Mouse (Mus musculus) hindbrain, embryonic 15.5 days (tissue): ENCODE measurements at regions not wholly inside any gene's neighbourhood (a gene's known extent, or its start where the extent isn't known, plus 50 kb on each side); places are given as distances from the start of the nearest gene placed in this dataset.

Experiments
- ATAC-seq: fragments of 200-750 bp; cut with Nextera tagmentation; 2 replicates; pipeline ENCODE4 v1.8.0; 2017; ENCODE audit warnings: low read depth, moderate number of reproducible peaks, moderate TSS enrichment; ENCODE audit not compliant: low FRiP score
- H3K27ac ChIP-seq: fragments of 300-500 bp; sonication (generic); replicated peaks from 2 replicates; pipeline ENCODE4 v1.5.1; 2015; ENCODE audit warnings: mild to moderate bottlenecking, inconsistent platforms
- H3K27me3 ChIP-seq: fragments of 300-500 bp; sonication (generic); 2 replicates; pipeline ENCODE4 v1.6.1; 2015; ENCODE audit warnings: control low read depth, inconsistent platforms
- H3K36me3 ChIP-seq: fragments of 300-500 bp; sonication (generic); 2 replicates; pipeline ENCODE4 v1.6.1; 2015; ENCODE audit warnings: control low read depth, inconsistent platforms
- H3K4me1 ChIP-seq: fragments of 300-500 bp; sonication (generic); replicated peaks from 2 replicates; pipeline ENCODE4 v1.6.1; 2015; ENCODE audit warnings: control low read depth, inconsistent platforms
- H3K4me2 ChIP-seq: fragments of 300-500 bp; sonication (generic); 2 replicates; pipeline ENCODE4 v1.6.1; 2015; ENCODE audit warnings: moderate library complexity, mild to moderate bottlenecking, inconsistent platforms
- H3K4me3 ChIP-seq: fragments of 300-500 bp; sonication (generic); 2 replicates; pipeline ENCODE4 v1.5.1; 2015; ENCODE audit warnings: mild to moderate bottlenecking, inconsistent platforms
- H3K9ac ChIP-seq: fragments of 300-500 bp; sonication (generic); 2 replicates; pipeline ENCODE4 v1.6.1; 2015; ENCODE audit warnings: inconsistent platforms
- H3K9me3 ChIP-seq: fragments of 300-500 bp; sonication (generic); 2 replicates; pipeline ENCODE4 v1.6.1; 2016; ENCODE audit warnings: control low read depth, inconsistent platforms
- WGBS: fragments of 180-500 bp; shearing (Covaris S2); methylation state at CpG from one replicate; pipeline ENCODE4 v1.1.7; 2015; 5-methylcytosine and 5-hydroxymethylcytosine counted together

GRCm38 (mm10) chr10:17552277-17552676 is 170.7 kb upstream of the Cited2 start:
- H3K9me3 ChIP-seq, result no peaks in the 10 kb centered on the region
- H3K27ac ChIP-seq, result no peak overlapping the region
- no peak for ATAC-seq

GRCm38 (mm10) chr10:17556391-17556790 is 166.6 kb upstream of the Cited2 start:
- no peak overlapping the region for H3K4me3 ChIP-seq
- ATAC-seq, result no peak
- no peaks in the 10 kb centered on the region for H3K9me3 ChIP-seq
- no peak overlapping the region for H3K4me2 ChIP-seq
- 72% methylated on average over 4 of the region's 4 CpGs for WGBS
- no peak overlapping the region for H3K9ac ChIP-seq
- no peaks in the 10 kb centered on the region for H3K36me3 ChIP-seq
- H3K27ac ChIP-seq, result no peak overlapping the region
- H3K4me1 ChIP-seq, result no peaks in the 10 kb centered on the region
- H3K27me3 ChIP-seq, result no peaks in the 10 kb centered on the region

More at GRCm38 (mm10) chr10:17552277-17552676, 170.7 kb upstream of the Cited2 start:
- no peak overlapping the region for H3K4me2 ChIP-seq
- H3K27me3 ChIP-seq, result no peaks in the 10 kb centered on the region
- H3K4me3 ChIP-seq, result no peak overlapping the region
- no peaks in the 10 kb centered on the region for H3K36me3 ChIP-seq
- H3K4me1 ChIP-seq, result no peaks in the 10 kb centered on the region
- no peak overlapping the region for H3K9ac ChIP-seq

DNA sequence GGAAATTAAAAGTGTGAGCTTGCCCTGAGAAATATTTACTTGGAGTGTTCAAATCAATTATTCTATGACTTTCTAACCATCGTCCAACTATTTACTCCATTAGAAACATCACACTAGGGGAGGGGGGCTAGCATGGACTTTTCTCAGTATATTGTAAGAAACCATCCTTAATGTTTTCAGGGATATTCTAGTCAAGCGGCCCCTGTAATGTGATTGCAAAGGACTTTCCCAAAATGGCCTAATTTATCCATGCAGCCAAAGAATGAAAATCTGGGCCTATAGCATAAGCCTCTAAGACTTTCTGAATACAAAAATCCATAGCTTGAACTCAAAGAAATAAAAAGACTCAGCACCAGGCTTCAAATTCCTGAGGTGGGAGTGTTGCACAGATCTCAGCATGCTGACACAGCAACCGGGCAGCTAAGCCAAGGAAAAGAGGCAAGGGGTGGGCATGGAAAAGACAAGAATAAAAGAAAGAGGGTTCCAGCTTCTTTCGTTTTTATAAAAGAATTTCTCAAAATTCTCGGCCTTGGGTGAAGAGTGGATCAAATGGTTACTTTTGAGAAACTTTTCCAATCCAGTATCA is 163.6 kb upstream of the Cited2 start:
- no peak overlapping the region for H3K9ac ChIP-seq

DNA sequence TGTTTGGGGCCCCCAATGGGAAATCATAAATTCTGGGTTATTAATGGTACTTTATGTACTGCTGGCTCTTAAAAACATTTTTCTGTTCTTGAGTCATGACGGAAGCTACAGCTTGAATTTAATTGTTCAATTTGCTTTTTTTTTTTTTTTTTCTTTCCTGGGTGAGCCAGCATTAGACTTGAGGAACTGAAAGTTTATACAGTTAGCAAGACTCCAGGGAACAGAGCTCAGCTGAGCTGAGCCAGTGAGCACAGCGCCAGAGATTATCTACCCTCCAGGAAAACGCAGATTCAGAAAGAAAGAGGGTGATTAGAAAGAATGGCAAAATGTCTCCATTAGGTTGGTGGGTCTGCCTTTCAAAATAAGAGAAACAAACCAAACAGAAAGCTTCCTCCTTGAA is 163.0 kb upstream of the Cited2 start:
- 38% methylated on average over 3 of the region's 3 CpGs for WGBS
- no peaks in the 10 kb centered on the region for H3K9me3 ChIP-seq
- H3K4me2 ChIP-seq, result no peak overlapping the region

More for the DNA sequence above, 163.6 kb upstream of the Cited2 start:
- Histone ChIP-seq H3K4me1 (no peaks in the 10 kb centered on the region), H3K4me3 (no peak overlapping the region), H3K9me3 (no peaks in the 10 kb centered on the region), H3K27ac (no peak overlapping the region), H3K36me3 (no peaks in the 10 kb centered on the region), H3K4me2 (no peak overlapping the region), H3K27me3 (no peaks in the 10 kb centered on the region)
- 44% methylated on average over 5 of the region's 5 CpGs for WGBS
- no peak for ATAC-seq

GRCm38 (mm10) chr10:17561466-17561865 is 161.6 kb upstream of the Cited2 start:
- Histone ChIP-seq H3K27me3 (no peaks in the 10 kb centered on the region), H3K36me3 (no peaks in the 10 kb centered on the region), H3K4me1 (no peaks in the 10 kb centered on the region), H3K27ac (no peak overlapping the region), H3K9me3 (no peaks in the 10 kb centered on the region), H3K9ac (no peak overlapping the region), H3K4me2 (no peak overlapping the region), H3K4me3 (no peak overlapping the region)
- 53% methylated on average over 7 of the region's 7 CpGs for WGBS
- no peak for ATAC-seq

More for the DNA sequence above, 163.0 kb upstream of the Cited2 start:
- H3K4me1 ChIP-seq, result no peaks in the 10 kb centered on the region
- H3K9ac ChIP-seq, result no peak overlapping the region
- no peak overlapping the region for H3K27ac ChIP-seq
- no peak for ATAC-seq
- H3K36me3 ChIP-seq, result no peaks in the 10 kb centered on the region
- H3K4me3 ChIP-seq, result no peak overlapping the region
- no peaks in the 10 kb centered on the region for H3K27me3 ChIP-seq

GRCm38 (mm10) chr10:17561977-17562376 is 161.0 kb upstream of the Cited2 start:
- no peak for ATAC-seq
- Histone ChIP-seq H3K27ac (no peak overlapping the region), H3K27me3 (no peaks in the 10 kb centered on the region), H3K9ac (no peak overlapping the region), H3K4me2 (no peak overlapping the region), H3K4me3 (no peak overlapping the region), H3K4me1 (no peaks in the 10 kb centered on the region), H3K9me3 (no peaks in the 10 kb centered on the region), H3K36me3 (no peaks in the 10 kb centered on the region)
- 87% methylated on average over 5 of the region's 5 CpGs for WGBS

DNA sequence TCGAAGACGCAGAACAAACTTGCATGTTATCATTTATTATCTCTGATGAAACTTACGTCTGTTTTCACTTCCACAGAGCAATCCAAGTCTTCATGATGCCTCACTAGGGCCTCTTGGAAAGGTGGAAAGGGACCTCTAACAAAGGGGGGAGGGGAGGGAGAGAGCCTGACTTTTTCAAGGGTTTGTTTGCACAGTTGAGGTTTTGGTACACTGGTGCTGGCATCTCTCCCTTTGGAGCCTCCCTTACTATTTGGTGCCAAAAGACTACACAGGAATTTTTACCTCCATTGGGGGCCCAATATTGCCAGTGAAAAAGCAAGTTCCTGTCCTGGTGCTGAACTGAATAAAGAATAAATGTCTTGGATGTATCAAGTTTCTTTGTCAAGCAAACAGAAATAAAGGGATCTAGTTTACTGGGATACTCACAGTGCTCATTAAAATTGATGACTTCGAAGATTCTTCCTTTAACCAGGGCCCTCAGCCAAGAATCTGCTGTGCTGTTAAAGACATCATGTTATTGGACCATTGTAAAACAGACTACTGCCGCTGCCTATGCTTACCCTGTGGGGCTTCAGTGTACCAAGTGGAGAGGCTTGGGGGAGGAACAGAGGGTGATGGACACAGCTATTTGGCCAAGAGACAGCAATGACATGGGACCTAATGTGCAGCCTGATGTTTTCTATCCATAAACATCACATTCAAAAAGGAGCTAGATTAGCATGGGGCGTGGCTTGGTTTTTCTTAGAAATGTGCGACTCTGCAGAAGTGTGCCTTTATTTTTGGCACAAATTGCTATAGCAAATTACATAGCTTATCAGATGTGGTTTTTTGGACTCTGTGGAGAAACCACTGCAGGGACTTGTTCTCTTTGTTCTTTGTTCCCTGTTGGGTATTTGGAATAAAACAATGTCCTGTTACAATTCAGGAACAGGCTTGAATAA is 160.3 kb upstream of the Cited2 start:
- Histone ChIP-seq H3K9ac (no peak overlapping the region), H3K4me3 (no peak overlapping the region), H3K27ac (no peak overlapping the region), H3K9me3 (no peaks in the 10 kb centered on the region), H3K36me3 (no peaks in the 10 kb centered on the region), H3K4me2 (no peak overlapping the region), H3K4me1 (no peaks in the 10 kb centered on the region), H3K27me3 (no peaks in the 10 kb centered on the region)
- ATAC-seq, result no peak
- WGBS, result 69% methylated on average over 7 of the region's 7 CpGs

DNA sequence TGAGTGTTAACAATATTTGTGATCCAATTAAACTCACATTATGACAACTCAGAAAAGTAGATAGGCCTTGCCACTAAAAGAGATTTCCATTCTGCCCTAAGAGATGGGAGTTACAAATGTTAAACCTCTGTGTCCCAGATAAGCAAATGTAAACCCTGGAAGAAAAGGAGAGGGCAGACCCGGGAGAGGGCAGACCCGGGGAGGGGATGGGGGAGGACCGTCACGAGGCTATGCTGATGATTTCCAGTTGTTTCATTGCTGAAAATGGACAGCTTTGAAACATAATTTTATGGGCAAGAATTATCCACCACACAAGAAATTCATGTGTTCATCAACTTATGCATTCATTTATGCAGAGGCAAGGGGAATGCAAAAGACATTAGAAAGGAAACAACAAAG is 159.7 kb upstream of the Cited2 start:
- Histone ChIP-seq H3K9me3 (no peaks in the 10 kb centered on the region), H3K4me2 (no peak overlapping the region), H3K9ac (no peak overlapping the region), H3K36me3 (no peaks in the 10 kb centered on the region), H3K4me3 (no peak overlapping the region), H3K4me1 (no peaks in the 10 kb centered on the region), H3K27me3 (no peaks in the 10 kb centered on the region), H3K27ac (no peak overlapping the region)
- WGBS, result 56% methylated on average over 4 of the region's 4 CpGs
- ATAC-seq, result no peak

- no peaks in the 10 kb centered on the region for H3K9me3 ChIP-seq
- H3K36me3 ChIP-seq, result no peaks in the 10 kb centered on the region
- H3K4me3 ChIP-seq, result no peak overlapping the region
- H3K4me1 ChIP-seq, result no peaks in the 10 kb centered on the region
- no peak overlapping the region for H3K4me2 ChIP-seq
- H3K9ac ChIP-seq, result no peak overlapping the region
- no peaks in the 10 kb centered on the region for H3K27me3 ChIP-seq
- WGBS, result 68% methylated on average over 6 of the region's 6 CpGs
- ATAC-seq, result no peak
- no peak overlapping the region for H3K27ac ChIP-seq
Observed at GRCm38 (mm10) chr10:17564895-17565620, 158.0 kb upstream of the Cited2 start.

DNA sequence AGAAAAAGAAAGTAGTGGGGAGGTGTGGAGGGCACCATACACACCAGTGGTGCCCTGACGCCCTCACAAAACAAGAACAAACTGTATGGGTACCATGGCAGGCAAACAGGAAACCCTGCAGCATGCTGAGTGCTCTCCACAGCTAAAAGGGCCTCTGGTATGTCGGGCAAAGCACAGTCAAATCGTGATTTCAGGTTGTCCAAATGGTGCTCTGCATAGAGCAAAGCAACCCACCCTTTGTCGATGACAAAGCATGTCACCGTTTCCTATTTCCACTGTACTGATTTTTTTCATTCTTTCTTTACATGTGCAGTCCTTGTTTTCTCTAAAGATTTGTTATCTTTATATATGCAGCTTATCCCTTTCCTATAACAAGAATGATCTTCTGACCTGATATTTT is 156.0 kb upstream of the Cited2 start:
- Histone ChIP-seq H3K9ac (no peak overlapping the region), H3K4me1 (no peaks in the 10 kb centered on the region), H3K36me3 (no peaks in the 10 kb centered on the region), H3K27ac (no peak overlapping the region), H3K4me3 (no peak overlapping the region), H3K9me3 (no peaks in the 10 kb centered on the region), H3K27me3 (no peaks in the 10 kb centered on the region), H3K4me2 (no peak overlapping the region)
- ATAC-seq, result no peak
- 88% methylated on average over 5 of the region's 5 CpGs for WGBS

- Histone ChIP-seq H3K27ac (no peak overlapping the region), H3K36me3 (no peaks in the 10 kb centered on the region), H3K9ac (no peak overlapping the region), H3K4me1 (no peaks in the 10 kb centered on the region), H3K4me2 (no peak overlapping the region), H3K4me3 (no peak overlapping the region), H3K9me3 (no peaks in the 10 kb centered on the region), H3K27me3 (no peaks in the 10 kb centered on the region)
- no peak for ATAC-seq
- WGBS, result 86% methylated on average over 3 of the region's 3 CpGs
Observed at GRCm38 (mm10) chr10:17567631-17568030, 155.4 kb upstream of the Cited2 start.

GRCm38 (mm10) chr10:17569577-17570113 is 153.4 kb upstream of the Cited2 start:
- WGBS, result 76% methylated on average over 6 of the region's 6 CpGs
- Histone ChIP-seq H3K27me3 (no peaks in the 10 kb centered on the region), H3K4me2 (no peak overlapping the region), H3K4me3 (no peak overlapping the region), H3K27ac (no peak overlapping the region), H3K9me3 (no peaks in the 10 kb centered on the region), H3K4me1 (no peaks in the 10 kb centered on the region), H3K36me3 (no peaks in the 10 kb centered on the region), H3K9ac (no peak overlapping the region)
- ATAC-seq, result no peak
